9 mouse cellular contexts compared by ENCODE assay signal in genomic region chr11:117123418-117124085, GRCm38 (mm10). TPM values are rescaled to one million over a fixed set of nuclear protein-coding genes. Genes with fewer than 3 reads are reported as not detected.
DNase-seq lines count a peak whose midpoint lies in the region; ATAC-seq and TF ChIP-seq lines count a peak whose summit lies in the region.
"Had no signal": no experiment of that assay in that cellular context is flagged by ENCODE, and none has a peak within 500 bp of the region (broad histone marks: within the 10 kb centered on the region; RNA-seq: fewer than 3 reads in every experiment).

No protein-coding gene starts in this region.

- H3K4me2 ChIP-seq in hindbrain, embryonic 16.5 days (ENCODE audit: low read length): peak overlapping the region; percentile 6; the same call in 1 of the 2 replicates
- no peak overlapping the region for H3K4me2 ChIP-seq in hindbrain, embryonic 12.5 days (replicated peaks)
- peak overlapping the region; percentile 31 for H3K4me2 ChIP-seq in heart, postnatal 0 days (ENCODE audit: low read depth, low read length)

- ATAC-seq in hindbrain, embryonic 16.5 days: no peak
- ATAC-seq in hindbrain, embryonic 12.5 days (ENCODE audit: low FRiP score): no peak
- 0 out of 2 replicates have a peak, but pooled peaks have one; percentile 10 for ATAC-seq in heart, postnatal 0 days (ENCODE audit: insufficient read depth, low read depth)
- ATAC-seq in megakaryocyte progenitor cell, adult 5-6 weeks (replicated peaks; ENCODE audit: poor library complexity): no peak

- peaks cover 49% of the 10 kb centered on the region for H3K4me1 ChIP-seq in hindbrain, embryonic 16.5 days (ENCODE audit: control insufficient read depth, insufficient read depth, low read depth, low read length)
- peaks cover 58% of the 10 kb centered on the region for H3K4me1 ChIP-seq in hindbrain, embryonic 12.5 days
- peaks cover 86% of the 10 kb centered on the region for H3K4me1 ChIP-seq in heart, postnatal 0 days (ENCODE audit: control insufficient read depth, insufficient read depth)

- H3K4me3 ChIP-seq in hindbrain, embryonic 16.5 days (ENCODE audit: low read length): no peak overlapping the region
- H3K4me3 ChIP-seq in hindbrain, embryonic 12.5 days: no peak overlapping the region
- no peak overlapping the region for H3K4me3 ChIP-seq in heart, postnatal 0 days (ENCODE audit: low read depth, low read length)

- H3K9ac ChIP-seq in hindbrain, embryonic 16.5 days (ENCODE audit: low read depth, low read length): no peak overlapping the region
- H3K9ac ChIP-seq in hindbrain, embryonic 12.5 days: no peak overlapping the region
- H3K9ac ChIP-seq in heart, postnatal 0 days (replicated peaks; ENCODE audit: low read depth, low read length): no peak overlapping the region
- H3K9ac ChIP-seq: liver, embryonic 14.5 days had no signal

- TF ChIP-seq CTCF in heart, postnatal 0 days (IDR thresholded peaks at IDR 0.05; ENCODE audit: low read depth): no peak

- 0 out of 2 replicates have a peak overlapping the region, but pooled peaks have one; percentile 42 for H3K27ac ChIP-seq in hindbrain, embryonic 16.5 days (ENCODE audit: low read depth, low read length)
- no peak overlapping the region for H3K27ac ChIP-seq in hindbrain, embryonic 12.5 days
- peak overlapping the region; percentile 58 for H3K27ac ChIP-seq in heart, postnatal 0 days (ENCODE audit: low read depth)
- H3K27ac ChIP-seq: liver, embryonic 14.5 days had no signal

- TF ChIP-seq EP300 in heart, postnatal 0 days (IDR thresholded peaks at IDR 0.05; ENCODE audit: low read depth): no peak

- 78% methylated on average over 17 of the region's 17 CpGs for WGBS in hindbrain, embryonic 16.5 days
- 85% methylated on average over 17 of the region's 17 CpGs for WGBS in hindbrain, embryonic 12.5 days
- 51% methylated on average over 17 of the region's 17 CpGs for WGBS in heart, postnatal 0 days

- H3K27me3 ChIP-seq in hindbrain, embryonic 16.5 days (replicated peaks; ENCODE audit: control insufficient read depth, insufficient read depth, low read length): no peaks in the 10 kb centered on the region
- H3K27me3 ChIP-seq in hindbrain, embryonic 12.5 days: no peaks in the 10 kb centered on the region
- H3K27me3 ChIP-seq in heart, postnatal 0 days (ENCODE audit: control insufficient read depth, insufficient read depth, low read length): no peaks in the 10 kb centered on the region

- no peaks in the 10 kb centered on the region for H3K36me3 ChIP-seq in hindbrain, embryonic 16.5 days (ENCODE audit: control insufficient read depth, insufficient read depth, low read length)
- H3K36me3 ChIP-seq in hindbrain, embryonic 12.5 days: peaks cover 13% of the 10 kb centered on the region
- peaks cover 15% of the 10 kb centered on the region for H3K36me3 ChIP-seq in heart, postnatal 0 days (replicated peaks; ENCODE audit: control insufficient read depth, insufficient read depth, low read length)

- peak; percentile 68 for DNase-seq in Muller cell, postnatal 12 days (ENCODE audit: inconsistent ontology term)
- DNase-seq in cerebellum, adult 18-20 months: peak; percentile 78 to 87
- DNase-seq in heart, postnatal 0 days (ENCODE audit: low spot score): peak; percentile 51
- DNase-seq in ovary, postnatal 36 days (ENCODE audit: low spot score): no peak
- DNase-seq: layer of hippocampus, postnatal 36 days had no signal

- no peaks in the 10 kb centered on the region for H3K9me3 ChIP-seq in hindbrain, embryonic 16.5 days (ENCODE audit: control insufficient read depth, low read length)
- H3K9me3 ChIP-seq in hindbrain, embryonic 12.5 days (replicated peaks): no peaks in the 10 kb centered on the region
- H3K9me3 ChIP-seq in heart, postnatal 0 days (replicated peaks; ENCODE audit: control insufficient read depth, low read length): no peaks in the 10 kb centered on the region

RNA-seq across cellular contexts. Expression of gene Sec14l1, which starts 8.6 kb away (rescaled TPM):
- 53.9 and 63.4 TPM in 2 replicates for polyA plus RNA-seq in hindbrain, embryonic 16.5 days (2015; fragmentation: Nextera tagmentation; extraction: Ambion mirVana)
- 76.2 and 77.6 TPM in 2 replicates for polyA plus RNA-seq in hindbrain, embryonic 12.5 days (2016; fragmentation: Nextera tagmentation; extraction: Ambion mirVana)
- total RNA-seq in heart, postnatal 0 days (2014; rRNA removed; ENCODE audit: low replicate concordance): 62.1 and 71.6 TPM in 2 replicates
- polyA plus RNA-seq in heart, postnatal 0 days (2015; fragmentation: Nextera tagmentation; extraction: Ambion mirVana): 36.4 and 38.0 TPM in 2 replicates
- total RNA-seq in megakaryocyte progenitor cell, adult 5-6 weeks (2015): 9.8 and 11.7 TPM in 2 replicates
- 11.4 and 12.9 TPM in 2 replicates for total RNA-seq in megakaryocyte progenitor cell, adult 5-6 weeks (2017)
